Mouse (Mus musculus) heart, embryonic 16.5 days (tissue): Measurements from ENCODE around the gene Ube2e3. TPM values are rescaled to one million over a fixed set of nuclear protein-coding genes. Genes with fewer than 3 reads are reported as not detected.
A peak's percentile ranks its signal among the peaks of the same experiment; 100 is the strongest.

Source experiments
- ATAC-seq: fragments of 200-750 bp; cut with Nextera tagmentation; replicated peaks from 2 replicates; pipeline ENCODE4 v1.8.0; 2017; ENCODE audit warnings: moderate number of reproducible peaks; ENCODE audit not compliant: insufficient read depth, low FRiP score; ENCODE audit errors: extremely low read depth
- H3K27ac ChIP-seq: fragments of 300-500 bp; sonication (generic); 2 replicates; pipeline ENCODE4 v1.5.1; 2014; ENCODE audit warnings: mild to moderate bottlenecking, low read length, control low read depth, moderate library complexity
- H3K27me3 ChIP-seq: fragments of 300-500 bp; sonication (generic); 2 replicates; pipeline ENCODE4 v1.6.1; 2014; ENCODE audit warnings: low read length, mixed read lengths; ENCODE audit not compliant: control insufficient read depth, insufficient read depth
- H3K36me3 ChIP-seq: fragments of 300-500 bp; sonication (generic); 2 replicates; pipeline ENCODE4 v1.6.1; 2014; ENCODE audit not compliant: control insufficient read depth, insufficient read depth
- H3K4me1 ChIP-seq: fragments of 300-500 bp; sonication (generic); 2 replicates; pipeline ENCODE4 v1.6.1; 2014; ENCODE audit warnings: low read length, mixed read lengths; ENCODE audit not compliant: control insufficient read depth, insufficient read depth
- H3K4me2 ChIP-seq: fragments of 300-500 bp; sonication (generic); 2 replicates; pipeline ENCODE4 v1.6.1; 2014; ENCODE audit warnings: low read depth, mild to moderate bottlenecking, control low read depth, low read length
- H3K4me3 ChIP-seq: fragments of 300-500 bp; sonication (generic); 2 replicates; pipeline ENCODE4 v1.5.1; 2014; ENCODE audit warnings: mild to moderate bottlenecking, control low read depth, low read length
- H3K9ac ChIP-seq: fragments of 300-500 bp; sonication (generic); 2 replicates; pipeline ENCODE4 v1.6.1; 2014; ENCODE audit warnings: low read length, control low read depth
- H3K9me3 ChIP-seq: fragments of 300-500 bp; sonication (generic); replicated peaks from 2 replicates; pipeline ENCODE4 v1.6.1; 2016; ENCODE audit warnings: low read length; ENCODE audit not compliant: control insufficient read depth
- WGBS: fragments of 180-500 bp; shearing (Covaris S2); extraction: QIAGEN DNeasy Blood & Tissue Kit; methylation state at CpG from one replicate; pipeline ENCODE4 v1.1.7; 2014; 5-methylcytosine and 5-hydroxymethylcytosine counted together
- polyA plus RNA-seq: library from polyadenylated mRNA; unstranded; fragments of >200 nt; fragmentation: Nextera tagmentation; extraction: Ambion mirVana; gene quantifications from 2 replicates; pipeline ENCODE4 v1.2.1, GENCODE M21; 2015

Gene Ube2e3
- polyA plus RNA-seq, 1 experiment from 2014 or later, result 112 TPM

GRCm38 (mm10) chr2:78961023-78961422, 93.1 kb downstream of the Ube2e3 start:
- Histone ChIP-seq H3K9ac (no peak overlapping the region), H3K4me2 (peak overlapping the region; percentile 19; the same call in 1 of the 2 replicates), H3K27me3 (no peaks in the 10 kb centered on the region), H3K4me1 (peaks cover 12% of the 10 kb centered on the region), H3K4me3 (no peak overlapping the region), H3K9me3 (no peaks in the 10 kb centered on the region), H3K36me3 (no peaks in the 10 kb centered on the region), H3K27ac (no peak overlapping the region)
- ATAC-seq, result no peak
- WGBS, result 57% methylated on average over 7 of the region's 7 CpGs

- no peak for ATAC-seq
- H3K4me2 ChIP-seq, result peak overlapping the region; percentile 12
Observed at GRCm38 (mm10) chr2:78961580-78961979, 93.7 kb downstream of the Ube2e3 start.

GRCm38 (mm10) chr2:78964995-78965394, 97.1 kb downstream of the Ube2e3 start:
- Histone ChIP-seq H3K4me2 (no peak overlapping the region), H3K27me3 (no peaks in the 10 kb centered on the region), H3K4me3 (no peak overlapping the region), H3K27ac (no peak overlapping the region), H3K4me1 (peaks cover 11% of the 10 kb centered on the region), H3K36me3 (no peaks in the 10 kb centered on the region), H3K9me3 (no peaks in the 10 kb centered on the region), H3K9ac (no peak overlapping the region)
- ATAC-seq, result no peak
- 80% methylated on average over 2 of the region's 2 CpGs for WGBS

More at GRCm38 (mm10) chr2:78961580-78961979, 93.7 kb downstream of the Ube2e3 start:
- 12% methylated on average over 7 of the region's 7 CpGs for WGBS
- Histone ChIP-seq H3K36me3 (no peaks in the 10 kb centered on the region), H3K9me3 (no peaks in the 10 kb centered on the region), H3K27ac (no peak overlapping the region), H3K4me1 (peaks cover 12% of the 10 kb centered on the region), H3K4me3 (no peak overlapping the region), H3K9ac (no peak overlapping the region), H3K27me3 (no peaks in the 10 kb centered on the region)

GRCm38 (mm10) chr2:78965396-78965795, 97.5 kb downstream of the Ube2e3 start:
- WGBS, result 56% methylated on average over 6 of the region's 6 CpGs
- Histone ChIP-seq H3K4me2 (no peak overlapping the region), H3K36me3 (no peaks in the 10 kb centered on the region), H3K27ac (no peak overlapping the region), H3K27me3 (no peaks in the 10 kb centered on the region), H3K9ac (no peak overlapping the region), H3K9me3 (no peaks in the 10 kb centered on the region), H3K4me3 (no peak overlapping the region), H3K4me1 (peaks cover 8% of the 10 kb centered on the region)
- no peak for ATAC-seq

- H3K27me3 ChIP-seq, result no peaks in the 10 kb centered on the region
- no peak overlapping the region for H3K27ac ChIP-seq
- H3K4me3 ChIP-seq, result no peak overlapping the region
- no peaks in the 10 kb centered on the region for H3K4me1 ChIP-seq
- ATAC-seq, result no peak
- H3K36me3 ChIP-seq, result no peaks in the 10 kb centered on the region
- H3K4me2 ChIP-seq, result no peak overlapping the region
- H3K9me3 ChIP-seq, result no peaks in the 10 kb centered on the region
- 60% methylated on average over 6 of the region's 6 CpGs for WGBS
- no peak overlapping the region for H3K9ac ChIP-seq
Observed at GRCm38 (mm10) chr2:78970088-78970487, 102.2 kb downstream of the Ube2e3 start.
